Comparison of ENCODE assay signal across 8 mouse cellular contexts in the genomic region with DNA sequence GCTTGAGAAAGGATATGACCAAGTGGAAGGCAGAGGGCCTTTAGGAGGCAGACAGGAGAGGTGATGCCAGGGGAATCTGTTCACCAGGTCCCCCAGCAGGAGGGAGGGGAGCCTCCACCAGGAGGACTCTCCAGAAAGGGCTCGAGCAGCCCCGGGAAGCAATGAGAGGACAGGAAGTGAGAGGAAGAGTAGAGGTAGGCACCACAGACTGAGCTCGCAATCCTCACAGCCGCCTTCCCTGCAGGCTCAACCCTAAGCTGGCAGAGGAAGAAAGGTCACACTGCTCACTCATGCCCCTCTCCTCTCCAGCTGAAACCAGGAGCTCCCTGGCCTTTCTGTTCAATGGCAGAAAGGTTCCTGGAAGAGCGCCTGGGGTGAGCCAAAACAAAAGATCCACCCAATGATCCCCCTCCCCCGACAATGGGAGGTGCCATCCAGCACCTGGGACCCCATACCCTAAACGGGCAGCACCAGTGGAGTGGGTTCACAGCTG. TPM values are rescaled to one million over a fixed set of nuclear protein-coding genes. Genes with fewer than 3 reads are reported as not detected.
DNase-seq lines count a peak whose midpoint lies in the region; ATAC-seq and TF ChIP-seq lines count a peak whose summit lies in the region.

No protein-coding gene starts in this region.

- WGBS in spleen, adult 2 months, result 52% methylated on average over 7 of the region's 7 CpGs
- 16% methylated on average over 7 of the region's 7 CpGs for WGBS in limb, embryonic 13.5 days

- H3K4me3 ChIP-seq in gastrocnemius, adult 2 months, result peak overlapping the region; percentile 61
- H3K4me3 ChIP-seq in spleen, adult 2 months (ENCODE audit: extremely low read depth, insufficient read depth, insufficient read length), result no peak overlapping the region
- H3K4me3 ChIP-seq in limb, embryonic 13.5 days, result peak overlapping the region; percentile 43; the same call in 1 of the 2 replicates

- H3K4me2 ChIP-seq in limb, embryonic 13.5 days (replicated peaks), result peak overlapping the region; percentile 68

- intact Hi-C loops in gastrocnemius, adult 2 months (cut with DNase I), result loop anchor here (1.0 to 2.0 kb wide), 2 partner anchors 14 to 23 kb away; no protein-coding TSS in a partner anchor
- intact Hi-C loops in gastrocnemius, postnatal 14 days (cut with DNase I; ENCODE audit: low total_unique reads), result no loop called here

- H3K36me3 ChIP-seq in spleen, adult 2 months (ENCODE audit: control insufficient read depth, insufficient read depth, low read length), result no peaks in the 10 kb centered on the region
- H3K36me3 ChIP-seq in limb, embryonic 13.5 days, result peaks cover 12% of the 10 kb centered on the region

- no peaks in the 10 kb centered on the region for H3K9me3 ChIP-seq in limb, embryonic 13.5 days

- peak overlapping the region; percentile 61 for H3K9ac ChIP-seq in limb, embryonic 13.5 days

- H3K27me3 ChIP-seq in spleen, adult 2 months (ENCODE audit: control insufficient read depth, insufficient read depth, low read length), result peaks cover 4% of the 10 kb centered on the region; the same call in 1 of the 2 replicates
- peaks cover 65% of the 10 kb centered on the region for H3K27me3 ChIP-seq in limb, embryonic 13.5 days

- peak overlapping the region; percentile 96 for H3K27ac ChIP-seq in gastrocnemius, adult 2 months
- H3K27ac ChIP-seq in spleen, adult 2 months (ENCODE audit: insufficient read depth, low read length), result 0 out of 2 replicates have a peak overlapping the region, but pooled peaks have one; percentile 22
- H3K27ac ChIP-seq in limb, embryonic 13.5 days, result peak overlapping the region; percentile 85

- DNase-seq in gastrocnemius, adult 2 months, result peak; percentile 63
- DNase-seq in gastrocnemius, postnatal 14 days, result no peak
- no peak for DNase-seq in spleen, adult 2 months (ENCODE audit: low read depth in 1 of 2, low spot score in 2 of 2)
- no peak for DNase-seq in spleen, postnatal 10 days (ENCODE audit: low spot score in 2 of 2)
- no peak for DNase-seq in right cerebral cortex, postnatal 25 days
- DNase-seq in kidney, adult 9 months, result no peak
- DNase-seq in layer of hippocampus, postnatal 36 days, result no peak

- ATAC-seq in limb, embryonic 13.5 days (ENCODE audit: low FRiP score, low read depth), result no peak

- peaks cover 2% of the 10 kb centered on the region for H3K4me1 ChIP-seq in spleen, adult 2 months (ENCODE audit: control insufficient read depth, insufficient read depth, insufficient read length)
- H3K4me1 ChIP-seq in limb, embryonic 13.5 days, result peaks cover 91% of the 10 kb centered on the region

- no peak for TF ChIP-seq CTCF in gastrocnemius, adult 2 months (IDR thresholded peaks at IDR 0.05)
- no peak for TF ChIP-seq CTCF in spleen, adult 2 months (IDR thresholded peaks at IDR 0.05; ENCODE audit: extremely low read depth, insufficient read depth, insufficient read length, insufficient replicate concordance)

- no peak for TF ChIP-seq POLR2A in spleen, adult 2 months (IDR thresholded peaks at IDR 0.05; ENCODE audit: low read depth, low read length)

RNA-seq across cellular contexts. Expression of gene Nfix, which starts 24.5 kb away (rescaled TPM):
- total RNA-seq in gastrocnemius, adult 2 months (2021), result 100 to 1,000 TPM; 465 to 558 TPM
- 100 to 1,000 TPM; 531 to 566 TPM for total RNA-seq in gastrocnemius, postnatal 14 days (2021)
- polyA plus RNA-seq in spleen, adult 2 months (2012; rRNA removed), result 13.7 and 17.1 TPM in 2 replicates
- 46.9 and 48.0 TPM in 2 replicates for polyA plus RNA-seq in limb, embryonic 13.5 days (2015; fragmentation: Nextera tagmentation; extraction: Ambion mirVana)
- total RNA-seq in layer of hippocampus, postnatal 36 days (2021), result 100 to 1,000 TPM; 387 to 434 TPM

RNA-seq across cellular contexts. Expression of gene Dand5, which starts 47.0 kb away (rescaled TPM):
- total RNA-seq in gastrocnemius, adult 2 months (2021), result 10 to 100 TPM; 10.2 to 14.3 TPM
- 1 to 10 TPM; 6.0 to 7.2 TPM for total RNA-seq in gastrocnemius, postnatal 14 days (2021)
- polyA plus RNA-seq in spleen, adult 2 months (2012; rRNA removed), result 1.6 and 1.8 TPM in 2 replicates
- 6.3 TPM in 2 replicates for polyA plus RNA-seq in limb, embryonic 13.5 days (2015; fragmentation: Nextera tagmentation; extraction: Ambion mirVana)
- 10 to 100 TPM in 1 of 2 experiments, 1 to 10 TPM in 1; 9.4 to 10.5 TPM for total RNA-seq in layer of hippocampus, postnatal 36 days (2021)

RNA-seq across cellular contexts. Expression of gene G430095P16Rik, which starts 52.9 kb away (rescaled TPM):
- total RNA-seq in gastrocnemius, adult 2 months (2021), result under 1 TPM; 0.36 to 0.78 TPM
- 1 to 10 TPM in 1 of 2 experiments, under 1 TPM in 1; 0.66 to 1.1 TPM for total RNA-seq in gastrocnemius, postnatal 14 days (2021)
- 4.5 TPM in 2 replicates for polyA plus RNA-seq in spleen, adult 2 months (2012; rRNA removed)
- 7.1 and 9.8 TPM in 2 replicates for polyA plus RNA-seq in limb, embryonic 13.5 days (2015; fragmentation: Nextera tagmentation; extraction: Ambion mirVana)
- total RNA-seq in layer of hippocampus, postnatal 36 days (2021), result not detected

RNA-seq across cellular contexts. Expression of gene Gadd45gip1, which starts 55.7 kb away (rescaled TPM):
- 10 to 100 TPM; 16.2 to 30.4 TPM for total RNA-seq in gastrocnemius, adult 2 months (2021)
- total RNA-seq in gastrocnemius, postnatal 14 days (2021), result 10 to 100 TPM; 28.4 to 28.8 TPM
- polyA plus RNA-seq in spleen, adult 2 months (2012; rRNA removed), result 20.3 and 61.4 TPM in 2 replicates
- 48.1 and 48.4 TPM in 2 replicates for polyA plus RNA-seq in limb, embryonic 13.5 days (2015; fragmentation: Nextera tagmentation; extraction: Ambion mirVana)
- 10 to 100 TPM; 23.2 to 25.7 TPM for total RNA-seq in layer of hippocampus, postnatal 36 days (2021)

Comparison
In these comparisons a context has a peak if more than half of its experiments do, and no peak if none do; other contexts are left out.
1. H3K27ac ChIP-seq: peak in every context shown above with its lines; median percentile 96 in gastrocnemius, adult 2 months; 85 in limb, embryonic 13.5 days; 22 in spleen, adult 2 months.